Mouse (Mus musculus) heart, postnatal 25 days (tissue): ENCODE results near the gene Mcm5. TPM values are rescaled to one million over a fixed set of nuclear protein-coding genes. Genes with fewer than 3 reads are reported as not detected.

ENCODE experiments used
- DNase-seq: peaks from one replicate; pipeline ENCODE4 v3.0.0; 2022; ENCODE audit warnings: low spot score
- intact Hi-C: fragments of 180-260 bp; cut with DNase I; formaldehyde crosslinking; loops from one replicate; pipeline ENCODE4 v1.15.1; 2025
- total RNA-seq, 2 experiments: library from RNA; stranded (reverse); gene quantifications; 2 replicates each; pipeline ENCODE4 v1.2.3; 2021

The Mcm5 gene
- total RNA-seq, 2 experiments from 2014 or later: 4.3 to 4.4 TPM

GRCm38 (mm10) chr8:75154855-75155478 lies 45.6 kb downstream of the Mcm5 start:
- no peak for DNase-seq
- intact Hi-C loops: no loop called here

- intact Hi-C loops: no loop called here
- no peak for DNase-seq
These were observed 46.5 kb downstream of the Mcm5 start for GRCm38 (mm10) chr8:75155740-75156322.

GRCm38 (mm10) chr8:75157471-75158230 lies 48.3 kb downstream of the Mcm5 start:
- DNase-seq: no peak
- intact Hi-C loops: no loop called here

- intact Hi-C loops: no loop called here
- DNase-seq: no peak
These were observed 60.0 kb downstream of the Mcm5 start for GRCm38 (mm10) chr8:75169363-75169762.

GRCm38 (mm10) chr8:75172009-75172685 lies 62.8 kb downstream of the Mcm5 start:
- intact Hi-C loops: no loop called here
- DNase-seq: no peak

Other genes starting within 250 kb of the Mcm5 start
- gene Isx, start 236.4 kb upstream of the Mcm5 start, total RNA-seq: under 1 TPM in 1 of 2 experiments, not detected in 1; 0.14 TPM
- 10 to 100 TPM; 12.4 to 16.3 TPM for gene Hmgxb4, start 116.2 kb upstream of the Mcm5 start, total RNA-seq
- 10 to 100 TPM; 56.2 to 63.1 TPM for gene Tom1, start 75.9 kb upstream of the Mcm5 start, total RNA-seq
- gene Hmox1, start 15.9 kb upstream of the Mcm5 start, total RNA-seq: 10 to 100 TPM in 1 of 2 experiments, 1 to 10 TPM in 1; 7.9 to 10.4 TPM
- gene Rasd2, start 104.4 kb downstream of the Mcm5 start, total RNA-seq: 1 to 10 TPM; 3.1 to 3.8 TPM